Mouse (Mus musculus) thymus, adult 2 months (tissue): ENCODE results near the gene Lrba. TPM values are rescaled to one million over a fixed set of nuclear protein-coding genes. Genes with fewer than 3 reads are reported as not detected.

Experiments
- DNase-seq: peaks from one replicate; pipeline ENCODE4 v3.0.0; 2021
- H3K27ac ChIP-seq: fragments of 200-500 bp; 2 replicates; pipeline ENCODE4 v1.5.1; 2012; ENCODE audit warnings: low read length, control low read depth; ENCODE audit not compliant: control insufficient read depth, insufficient read depth
- H3K27me3 ChIP-seq: fragments of 200-500 bp; 2 replicates; pipeline ENCODE4 v1.6.1; 2012; ENCODE audit warnings: mild to moderate bottlenecking, low read length, moderate library complexity, mixed read lengths; ENCODE audit not compliant: control insufficient read depth, insufficient read depth
- H3K36me3 ChIP-seq: fragments of 200-500 bp; 2 replicates; pipeline ENCODE4 v1.6.1; 2012; ENCODE audit warnings: mild to moderate bottlenecking, low read length, moderate library complexity; ENCODE audit not compliant: control insufficient read depth, insufficient read depth
- H3K4me1 ChIP-seq: fragments of 200-500 bp; replicated peaks from 2 replicates; pipeline ENCODE4 v1.6.1; 2012; ENCODE audit warnings: low read length; ENCODE audit not compliant: control insufficient read depth, insufficient read depth
- H3K4me3 ChIP-seq: fragments of 200-500 bp; 2 replicates; pipeline ENCODE4 v1.5.1; 2012; ENCODE audit warnings: mild to moderate bottlenecking, low read length, control low read depth, moderate library complexity; ENCODE audit not compliant: control insufficient read depth, insufficient read depth
- CTCF ChIP-seq: fragments of 200-500 bp; IDR thresholded peaks from 2 replicates; pipeline ENCODE4 v1.5.1; 2012; ENCODE audit warnings: mild to moderate bottlenecking, control low read depth, low read length, moderate library complexity, borderline replicate concordance; ENCODE audit not compliant: control insufficient read depth, poor library complexity, insufficient read depth; ENCODE audit errors: extremely low read depth
- POLR2A ChIP-seq: fragments of 200-500 bp; IDR thresholded peaks from 2 replicates; pipeline ENCODE4 v1.6.1; 2012; ENCODE audit warnings: mild to moderate bottlenecking, low read length, control low read depth, moderate library complexity; ENCODE audit not compliant: control insufficient read depth, poor library complexity, insufficient read depth; ENCODE audit errors: extremely low read depth
- WGBS: fragments of 180-500 bp; shearing (Covaris S2); methylation state at CpG from one replicate; pipeline ENCODE4 v1.1.7; 2018; 5-methylcytosine and 5-hydroxymethylcytosine counted together
- polyA plus RNA-seq: library from polyadenylated mRNA; depleted of rRNA; stranded (reverse); fragments of >200 nt; gene quantifications from 2 replicates; pipeline ENCODE4 v1.2.3, GENCODE M21; 2012

Lrba gene
- polyA plus RNA-seq, 1 experiment, result 14.5 TPM

DNA sequence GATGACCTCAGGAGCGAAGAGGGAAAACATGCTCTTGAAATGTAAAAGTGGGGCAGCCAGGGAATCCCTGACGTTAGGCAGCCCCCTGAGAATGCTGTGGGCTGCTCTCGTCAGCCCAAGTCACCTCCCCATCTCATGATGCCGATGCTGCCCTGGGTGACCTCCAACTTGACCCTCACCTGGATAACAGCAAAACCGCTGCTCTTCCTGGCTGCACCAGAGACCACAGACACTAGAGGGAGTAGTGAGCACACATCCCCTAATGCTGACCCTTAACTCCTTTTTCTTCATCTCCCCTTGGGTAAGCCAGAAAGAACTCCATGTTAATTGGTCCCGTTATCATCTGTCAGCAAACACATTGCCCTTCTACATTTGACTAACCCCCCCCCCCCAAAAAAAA lies 572.2 kb downstream of the Lrba start:
- no peaks in the 10 kb centered on the region for H3K4me1 ChIP-seq
- H3K4me3 ChIP-seq, result no peak overlapping the region
- no peak overlapping the region for H3K27ac ChIP-seq
- no peaks in the 10 kb centered on the region for H3K27me3 ChIP-seq
- TF ChIP-seq POLR2A (no peak), CTCF (0 out of 2 replicates have a peak, but pooled peaks have one; percentile 54)
- 61% methylated on average over 6 of the region's 6 CpGs for WGBS
- H3K36me3 ChIP-seq, result peaks cover 4% of the 10 kb centered on the region; the same call in 1 of the 2 replicates
- DNase-seq, result peak; percentile 24

DNA sequence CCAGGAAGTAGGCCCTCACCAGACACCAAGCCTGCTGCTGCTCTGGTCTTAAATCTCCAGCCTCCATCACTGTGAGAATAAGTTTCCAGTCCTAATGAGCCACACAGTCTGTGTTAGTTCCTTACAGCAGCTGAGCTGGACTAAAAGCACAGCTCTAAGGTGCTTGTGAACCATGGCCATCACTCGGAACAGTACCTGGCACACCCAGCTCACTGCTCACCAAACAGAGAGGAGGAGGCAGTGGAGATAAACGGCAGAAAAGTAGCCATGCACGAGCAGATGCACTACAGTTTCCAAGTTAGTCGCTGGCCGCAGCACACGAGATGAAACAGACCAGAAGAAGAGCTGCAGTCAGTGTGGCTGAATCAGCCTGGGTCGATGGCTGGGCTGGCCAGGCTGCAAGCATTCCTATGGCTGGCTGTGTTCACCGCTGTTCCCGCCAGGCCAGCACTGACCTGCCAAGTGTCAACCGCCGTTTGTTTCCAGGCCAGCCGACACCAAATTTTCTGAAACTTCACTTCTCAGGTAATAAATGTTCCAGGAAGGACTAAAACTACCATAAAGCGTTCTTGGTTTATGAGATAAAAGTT lies 573.5 kb downstream of the Lrba start:
- Histone ChIP-seq H3K27ac (no peak overlapping the region), H3K36me3 (peaks cover 4% of the 10 kb centered on the region; the same call in 1 of the 2 replicates), H3K4me3 (no peak overlapping the region), H3K27me3 (no peaks in the 10 kb centered on the region), H3K4me1 (no peaks in the 10 kb centered on the region)
- 92% methylated on average over 13 of the region's 13 CpGs for WGBS
- no peak for DNase-seq
- TF ChIP-seq POLR2A (no peak), CTCF (no peak)

DNA sequence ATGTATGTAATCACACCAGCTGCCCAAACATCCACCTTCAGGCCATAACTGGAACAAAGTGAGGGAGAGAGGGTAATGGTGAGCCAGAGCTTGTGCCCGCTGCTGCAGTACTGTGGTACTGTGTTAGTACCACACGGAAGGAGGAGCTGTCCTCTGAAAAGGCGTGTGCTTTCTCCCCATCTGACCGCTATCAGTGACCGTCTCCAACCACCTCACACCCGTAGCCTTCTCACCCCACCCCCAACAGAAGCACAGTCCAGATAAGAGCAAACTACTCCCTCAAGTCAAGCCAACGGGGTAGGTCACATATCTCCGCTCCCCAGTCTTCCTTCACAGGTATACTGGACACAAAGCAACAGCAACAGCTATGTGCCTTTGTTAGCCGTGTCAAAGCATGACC lies 574.6 kb downstream of the Lrba start:
- WGBS, result 97% methylated on average over 9 of the region's 9 CpGs
- H3K27me3 ChIP-seq, result no peaks in the 10 kb centered on the region
- no peak overlapping the region for H3K4me3 ChIP-seq
- no peak for DNase-seq
- no peaks in the 10 kb centered on the region for H3K4me1 ChIP-seq
- H3K36me3 ChIP-seq, result peaks cover 4% of the 10 kb centered on the region; the same call in 1 of the 2 replicates
- H3K27ac ChIP-seq, result no peak overlapping the region
- TF ChIP-seq POLR2A (no peak), CTCF (no peak)

DNA sequence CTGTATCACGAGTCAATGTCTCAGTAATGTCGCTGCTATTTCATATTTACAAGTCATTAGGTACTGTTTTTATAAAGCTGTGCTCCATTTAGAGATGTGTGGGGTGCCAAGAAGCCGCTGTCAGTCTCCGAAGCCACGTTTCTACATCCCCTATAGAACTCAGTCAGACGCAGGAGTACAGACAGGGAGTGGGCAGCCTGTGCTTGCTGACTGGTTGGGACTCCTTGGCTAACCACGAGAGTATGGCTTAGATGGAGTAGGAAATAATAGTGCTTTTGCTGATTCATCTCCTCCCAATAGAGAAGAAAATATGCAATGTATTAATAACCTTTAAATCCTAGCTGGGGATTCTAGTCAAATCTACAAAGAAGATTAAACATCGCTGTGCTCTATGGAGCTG lies 576.4 kb downstream of the Lrba start:
- WGBS, result 79% methylated on average over 8 of the region's 8 CpGs
- no peaks in the 10 kb centered on the region for H3K4me1 ChIP-seq

DNA sequence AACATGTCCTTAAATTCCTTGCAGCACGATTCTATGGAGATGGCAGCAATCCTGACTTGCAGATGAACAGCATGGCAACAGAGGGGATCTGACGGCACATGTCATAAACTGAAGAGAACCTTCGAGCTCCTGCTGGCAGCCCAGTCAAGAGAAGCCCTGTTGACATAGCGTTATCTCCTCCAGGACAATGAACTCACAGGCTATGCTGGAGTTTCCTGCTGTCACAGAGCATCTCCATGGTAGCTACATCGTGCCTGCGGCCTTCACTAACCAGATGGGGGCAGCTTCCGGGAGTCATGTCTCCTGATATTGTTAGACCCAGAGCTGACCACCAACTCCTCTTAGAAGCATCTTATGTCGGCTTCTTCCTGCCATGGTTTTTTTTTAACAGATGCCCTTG lies 578.3 kb downstream of the Lrba start:
- Histone ChIP-seq H3K27ac (no peak overlapping the region), H3K4me3 (no peak overlapping the region), H3K4me1 (no peaks in the 10 kb centered on the region), H3K27me3 (no peaks in the 10 kb centered on the region), H3K36me3 (peaks cover 1% of the 10 kb centered on the region; the same call in 1 of the 2 replicates)
- DNase-seq, result no peak
- WGBS, result 92% methylated on average over 8 of the region's 8 CpGs
- no peak for TF ChIP-seq POLR2A
- no peak for TF ChIP-seq CTCF

More for the DNA sequence above, 576.4 kb downstream of the Lrba start:
- Histone ChIP-seq H3K4me3 (no peak overlapping the region), H3K27ac (no peak overlapping the region), H3K36me3 (peaks cover 4% of the 10 kb centered on the region; the same call in 1 of the 2 replicates), H3K27me3 (no peaks in the 10 kb centered on the region)
- no peak for DNase-seq
- TF ChIP-seq POLR2A, result no peak
- no peak for TF ChIP-seq CTCF

DNA sequence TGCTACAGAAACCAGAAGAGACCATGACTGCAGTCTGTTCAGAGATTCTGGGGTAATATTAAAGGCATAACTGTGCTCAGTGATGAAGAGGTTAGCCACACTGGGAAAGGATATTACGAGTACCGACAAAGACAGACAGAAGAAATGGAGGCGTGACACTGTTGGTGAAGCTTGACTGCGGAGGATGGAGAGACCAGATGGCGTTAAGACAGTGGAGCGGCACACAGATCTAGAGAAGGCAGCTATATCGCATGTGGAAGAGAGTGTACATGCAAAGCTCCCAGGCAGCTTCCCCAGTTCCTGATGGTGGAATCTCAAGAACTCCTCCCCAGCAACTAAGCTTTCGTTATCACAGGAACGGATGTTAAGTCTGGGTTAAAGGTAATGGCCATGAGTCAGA lies 579.8 kb downstream of the Lrba start:
- Histone ChIP-seq H3K4me1 (no peaks in the 10 kb centered on the region), H3K27me3 (no peaks in the 10 kb centered on the region), H3K4me3 (no peak overlapping the region), H3K36me3 (no peaks in the 10 kb centered on the region), H3K27ac (no peak overlapping the region)
- 96% methylated on average over 9 of the region's 9 CpGs for WGBS
- DNase-seq, result no peak
- TF ChIP-seq POLR2A (no peak), CTCF (no peak)

DNA sequence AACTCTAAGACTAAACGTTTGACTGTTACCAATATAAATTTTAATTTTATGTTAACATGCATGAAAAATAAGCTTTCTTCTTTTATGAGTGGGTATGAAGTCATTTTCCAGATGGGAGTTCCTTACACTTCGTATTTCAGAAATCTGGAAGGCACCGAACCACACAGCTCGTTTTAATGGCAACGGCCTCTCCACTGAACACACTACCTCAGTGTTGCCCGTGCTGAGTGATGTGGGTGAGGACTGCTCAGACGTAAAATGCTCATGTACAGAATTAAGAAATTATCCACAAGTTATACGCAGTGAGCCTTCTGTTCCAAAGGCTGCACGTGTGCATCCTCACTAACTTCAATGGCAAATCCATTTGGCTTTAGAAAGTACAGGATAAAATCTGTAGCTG lies 582.4 kb downstream of the Lrba start:
- 97% methylated on average over 9 of the region's 9 CpGs for WGBS
- DNase-seq, result no peak

More for the DNA sequence above, 582.4 kb downstream of the Lrba start:
- Histone ChIP-seq H3K4me3 (no peak overlapping the region), H3K27me3 (no peaks in the 10 kb centered on the region), H3K36me3 (no peaks in the 10 kb centered on the region), H3K4me1 (no peaks in the 10 kb centered on the region), H3K27ac (no peak overlapping the region)
- TF ChIP-seq POLR2A, result no peak
- TF ChIP-seq CTCF, result no peak
